Mouse (Mus musculus) testis, adult 10 weeks (tissue): Measurements from ENCODE around the gene Lrrc41. TPM values are rescaled to one million over a fixed set of nuclear protein-coding genes. Genes with fewer than 3 reads are reported as not detected.

ENCODE experiments used
- polyA plus RNA-seq: library from polyadenylated mRNA; stranded (reverse); fragments of 350-450 nt; fragmentation: Illumina TruSeq; extraction: RNeasy Lipid Tissue Mini Kit (QIAGEN cat#74804); gene quantifications from one replicate; pipeline ENCODE4 v1.2.3, GENCODE M21; 2014; ENCODE audit warnings: low read depth, low replicate concordance

The Lrrc41 gene
- 27.5 TPM for polyA plus RNA-seq

GRCm38 (mm10) chr4:116074861-116075620, at the start of gene Lrrc41, which contains the start of gene Uqcrh:
Gene Lrrc41 (plus strand): TSS chr4:116075269.
Gene Uqcrh (minus strand): TSS chr4:116075071.

GRCm38 (mm10) chr4:116053399-116053961, 21.6 kb upstream of the Lrrc41 start, which contains the start of gene Nsun4:
Gene Nsun4 (minus strand): TSS chr4:116053876.

GRCm38 (mm10) chr4:116123602-116124519, 48.8 kb downstream of the Lrrc41 start, which contains the start of the genes Rad54l and Pomgnt1:
Gene Rad54l (minus strand): TSS chr4:116123690.
Gene Pomgnt1 (plus strand): TSS chr4:116123840.

Other genes with a start within 250 kb of the Lrrc41 start
- 8.1 TPM for gene Mob3c, start 247.2 kb upstream of the Lrrc41 start, polyA plus RNA-seq
- gene Mknk1, start 236.1 kb upstream of the Lrrc41 start, polyA plus RNA-seq, result 10.2 TPM
- 0.29 TPM for gene Kncn, start 190.9 kb upstream of the Lrrc41 start, polyA plus RNA-seq
- not detected for gene 6430628N08Rik, start 184.6 kb upstream of the Lrrc41 start, polyA plus RNA-seq
- gene Dmbx1, start 135.3 kb upstream of the Lrrc41 start, polyA plus RNA-seq, result 0.17 TPM
- gene Faah, start 57.3 kb upstream of the Lrrc41 start, polyA plus RNA-seq, result 4.7 TPM
- 173 TPM for gene Nsun4, start 21.4 kb upstream of the Lrrc41 start, polyA plus RNA-seq
- 160 TPM for gene Uqcrh, start 198 bp upstream of the Lrrc41 start, polyA plus RNA-seq
- 5.7 TPM for gene Rad54l, start 48.4 kb downstream of the Lrrc41 start, polyA plus RNA-seq
- gene Pomgnt1, start 48.6 kb downstream of the Lrrc41 start, polyA plus RNA-seq, result 23.1 TPM
- 2.5 TPM for gene Lurap1, start 76.1 kb downstream of the Lrrc41 start, polyA plus RNA-seq
- 1.9 TPM for gene Tspan1, start 92.3 kb downstream of the Lrrc41 start, polyA plus RNA-seq
- 35.6 TPM for gene 1700042G07Rik, start 98.1 kb downstream of the Lrrc41 start, polyA plus RNA-seq
- 14.5 TPM for gene Gm49337, start 98.1 kb downstream of the Lrrc41 start, polyA plus RNA-seq
- gene Pik3r3, start 146.3 kb downstream of the Lrrc41 start, polyA plus RNA-seq, result 70.9 TPM